Mouse (Mus musculus) stomach, embryonic 16.5 days (tissue): ENCODE measurements around the gene Zbtb16. TPM values are rescaled to one million over a fixed set of nuclear protein-coding genes. Genes with fewer than 3 reads are reported as not detected.
A peak's percentile ranks its signal among the peaks of the same experiment; 100 is the strongest.

Experiments
- ATAC-seq: fragments of 200-750 bp; cut with Nextera tagmentation; 2 replicates; pipeline ENCODE4 v1.8.0; 2017; ENCODE audit warnings: moderate number of reproducible peaks, moderate TSS enrichment; ENCODE audit not compliant: insufficient read depth, low FRiP score
- H3K27ac ChIP-seq: fragments of 300-500 bp; sonication (generic); 2 replicates; pipeline ENCODE4 v1.5.1; 2014; ENCODE audit warnings: low read length
- H3K27me3 ChIP-seq: fragments of 300-500 bp; sonication (generic); 2 replicates; pipeline ENCODE4 v1.6.1; 2014; ENCODE audit warnings: low read length, control low read depth, mixed read lengths; ENCODE audit not compliant: control insufficient read depth, insufficient read depth
- H3K36me3 ChIP-seq: fragments of 300-500 bp; sonication (generic); 2 replicates; pipeline ENCODE4 v1.6.1; 2014; ENCODE audit warnings: low read length; ENCODE audit not compliant: control insufficient read depth, insufficient read depth
- H3K4me1 ChIP-seq: fragments of 300-500 bp; sonication (generic); 2 replicates; pipeline ENCODE4 v1.6.1; 2014; ENCODE audit warnings: low read length, control low read depth, mixed read lengths; ENCODE audit not compliant: control insufficient read depth, insufficient read depth
- H3K4me2 ChIP-seq: fragments of 300-500 bp; sonication (generic); 2 replicates; pipeline ENCODE4 v1.6.1; 2014; ENCODE audit warnings: low read depth, low read length, mixed read lengths
- H3K4me3 ChIP-seq: fragments of 300-500 bp; sonication (generic); replicated peaks from 2 replicates; pipeline ENCODE4 v1.5.1; 2014; ENCODE audit warnings: mild to moderate bottlenecking, low read length
- H3K9ac ChIP-seq: fragments of 300-500 bp; sonication (generic); 2 replicates; pipeline ENCODE4 v1.6.1; 2014; ENCODE audit warnings: low read length
- H3K9me3 ChIP-seq: fragments of 300-500 bp; sonication (generic); replicated peaks from 2 replicates; pipeline ENCODE4 v1.6.1; 2016; ENCODE audit warnings: low read length, control low read depth; ENCODE audit not compliant: control insufficient read depth
- WGBS: fragments of 180-500 bp; shearing (Covaris S2); extraction: QIAGEN DNeasy Blood & Tissue Kit; methylation state at CpG from one replicate; pipeline ENCODE4 v1.1.7; 2014; 5-methylcytosine and 5-hydroxymethylcytosine counted together
- polyA plus RNA-seq: library from polyadenylated mRNA; unstranded; fragments of >200 nt; fragmentation: Nextera tagmentation; extraction: Ambion mirVana; gene quantifications from 2 replicates; pipeline ENCODE4 v1.2.1, GENCODE M21; 2015

The Zbtb16 gene
- polyA plus RNA-seq, 1 experiment from 2014 or later = 5.1 TPM

GRCm38 (mm10) chr9:48856240-48856639 lies 20.2 kb upstream of the Zbtb16 start:
- H3K9me3 ChIP-seq = no peaks in the 10 kb centered on the region
- no peaks in the 10 kb centered on the region for H3K36me3 ChIP-seq
- WGBS = 81% methylated on average over 4 of the region's 4 CpGs
- ATAC-seq = no peak
- H3K4me2 ChIP-seq = no peak overlapping the region
- no peak overlapping the region for H3K4me3 ChIP-seq
- H3K4me1 ChIP-seq = no peaks in the 10 kb centered on the region; the same call in 1 of the 2 replicates
- H3K27ac ChIP-seq = no peak overlapping the region
- H3K27me3 ChIP-seq = no peaks in the 10 kb centered on the region
- no peak overlapping the region for H3K9ac ChIP-seq

DNA sequence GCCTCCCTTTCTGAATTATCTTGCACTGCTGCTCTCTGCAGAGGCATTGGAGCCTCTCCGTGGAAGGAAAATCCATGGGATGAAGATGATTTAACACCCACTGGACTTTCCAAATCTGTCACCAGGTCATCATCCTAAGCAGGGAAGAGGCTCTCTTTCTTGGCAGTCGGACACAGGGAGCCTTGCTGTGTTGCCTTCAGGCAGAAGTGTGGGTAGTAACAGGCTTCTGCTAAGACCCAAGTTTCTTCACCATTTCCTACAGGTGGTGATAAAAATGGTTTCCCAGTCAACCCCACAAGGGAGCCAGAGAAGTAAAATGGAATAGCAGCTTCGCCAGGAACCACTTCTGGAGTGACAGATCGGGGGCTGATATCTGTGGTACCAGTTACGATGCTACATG lies 13.5 kb upstream of the Zbtb16 start:
- Histone ChIP-seq H3K9me3 (no peaks in the 10 kb centered on the region), H3K27me3 (no peaks in the 10 kb centered on the region), H3K27ac (no peak overlapping the region), H3K9ac (no peak overlapping the region), H3K4me1 (no peaks in the 10 kb centered on the region), H3K36me3 (no peaks in the 10 kb centered on the region), H3K4me2 (no peak overlapping the region), H3K4me3 (no peak overlapping the region)
- 88% methylated on average over 5 of the region's 5 CpGs for WGBS
- no peak for ATAC-seq

DNA sequence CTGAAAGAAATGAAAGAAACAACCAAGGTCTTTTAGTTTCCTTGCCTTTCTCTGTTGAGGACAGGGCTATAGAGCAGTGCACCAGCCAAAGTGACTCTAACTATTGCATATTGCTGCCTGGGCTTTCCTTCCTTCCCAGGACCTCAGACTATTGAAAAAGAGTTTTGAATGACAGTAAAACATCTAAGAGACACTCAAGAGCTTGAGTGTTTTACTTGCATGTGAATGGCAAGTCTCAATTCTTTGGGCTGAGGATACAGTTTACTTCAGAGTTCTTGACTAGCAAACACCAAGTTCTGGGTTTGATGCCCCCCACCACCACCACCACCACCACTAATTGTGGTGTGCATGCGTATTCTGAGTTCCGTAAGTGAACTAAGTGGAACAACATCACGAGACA lies 3.5 kb upstream of the Zbtb16 start:
- peaks cover 12% of the 10 kb centered on the region for H3K4me1 ChIP-seq
- no peak overlapping the region for H3K4me3 ChIP-seq
- H3K36me3 ChIP-seq = no peaks in the 10 kb centered on the region
- no peak overlapping the region for H3K4me2 ChIP-seq
- H3K27me3 ChIP-seq = peaks cover 17% of the 10 kb centered on the region
- no peak overlapping the region for H3K9ac ChIP-seq
- 99% methylated on average over 3 of the region's 3 CpGs for WGBS
- H3K27ac ChIP-seq = no peak overlapping the region
- H3K9me3 ChIP-seq = no peaks in the 10 kb centered on the region
- ATAC-seq = no peak

GRCm38 (mm10) chr9:48838346-48838745 lies 2.3 kb upstream of the Zbtb16 start:
- no peak overlapping the region for H3K4me3 ChIP-seq
- H3K27me3 ChIP-seq = peaks cover 28% of the 10 kb centered on the region
- H3K9ac ChIP-seq = no peak overlapping the region
- H3K27ac ChIP-seq = no peak overlapping the region
- H3K4me2 ChIP-seq = no peak overlapping the region
- WGBS = 67% methylated on average over 4 of the region's 4 CpGs
- no peak for ATAC-seq
- H3K4me1 ChIP-seq = peaks cover 15% of the 10 kb centered on the region
- H3K9me3 ChIP-seq = no peaks in the 10 kb centered on the region
- H3K36me3 ChIP-seq = no peaks in the 10 kb centered on the region

GRCm38 (mm10) chr9:48837181-48837580 lies 1.2 kb upstream of the Zbtb16 start:
- H3K9ac ChIP-seq = peak overlapping the region; percentile 76; the same call in 1 of the 2 replicates
- H3K4me3 ChIP-seq = peak overlapping the region; percentile 71; the same call in 1 of the 2 replicates
- WGBS = 10% methylated on average over 14 of the region's 14 CpGs
- no peak overlapping the region for H3K27ac ChIP-seq
- H3K9me3 ChIP-seq = no peaks in the 10 kb centered on the region
- H3K27me3 ChIP-seq = peaks cover 40% of the 10 kb centered on the region
- peak overlapping the region; percentile 94 for H3K4me2 ChIP-seq
- H3K36me3 ChIP-seq = no peaks in the 10 kb centered on the region
- no peak for ATAC-seq
- H3K4me1 ChIP-seq = peaks cover 15% of the 10 kb centered on the region

DNA sequence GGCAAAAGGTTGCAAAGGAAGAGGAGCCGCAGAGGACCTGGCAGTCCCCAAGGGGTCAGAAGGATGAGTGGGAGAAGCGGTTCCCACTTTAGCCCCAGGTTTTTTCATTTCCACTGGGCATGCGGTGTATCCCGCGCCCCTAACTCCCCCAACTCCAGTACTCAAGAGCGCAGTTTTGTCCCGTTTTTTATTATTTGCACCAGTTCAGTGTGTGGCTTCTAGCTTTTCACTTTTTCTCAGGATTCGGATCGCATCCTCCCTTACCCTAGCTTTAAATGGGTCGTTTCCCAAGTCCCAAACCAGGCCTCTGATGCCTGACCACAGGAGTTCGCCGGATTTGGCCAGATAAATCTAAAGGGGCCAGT lies 526 bp upstream of the Zbtb16 start:
- Histone ChIP-seq H3K9ac (peak overlapping the region; percentile 76), H3K4me2 (peak overlapping the region; percentile 94), H3K36me3 (no peaks in the 10 kb centered on the region), H3K27ac (no peak overlapping the region), H3K4me3 (peak overlapping the region; percentile 71), H3K27me3 (peaks cover 45% of the 10 kb centered on the region), H3K4me1 (peaks cover 15% of the 10 kb centered on the region), H3K9me3 (no peaks in the 10 kb centered on the region)
- ATAC-seq = no peak
- 3% methylated on average over 12 of the region's 12 CpGs for WGBS

DNA sequence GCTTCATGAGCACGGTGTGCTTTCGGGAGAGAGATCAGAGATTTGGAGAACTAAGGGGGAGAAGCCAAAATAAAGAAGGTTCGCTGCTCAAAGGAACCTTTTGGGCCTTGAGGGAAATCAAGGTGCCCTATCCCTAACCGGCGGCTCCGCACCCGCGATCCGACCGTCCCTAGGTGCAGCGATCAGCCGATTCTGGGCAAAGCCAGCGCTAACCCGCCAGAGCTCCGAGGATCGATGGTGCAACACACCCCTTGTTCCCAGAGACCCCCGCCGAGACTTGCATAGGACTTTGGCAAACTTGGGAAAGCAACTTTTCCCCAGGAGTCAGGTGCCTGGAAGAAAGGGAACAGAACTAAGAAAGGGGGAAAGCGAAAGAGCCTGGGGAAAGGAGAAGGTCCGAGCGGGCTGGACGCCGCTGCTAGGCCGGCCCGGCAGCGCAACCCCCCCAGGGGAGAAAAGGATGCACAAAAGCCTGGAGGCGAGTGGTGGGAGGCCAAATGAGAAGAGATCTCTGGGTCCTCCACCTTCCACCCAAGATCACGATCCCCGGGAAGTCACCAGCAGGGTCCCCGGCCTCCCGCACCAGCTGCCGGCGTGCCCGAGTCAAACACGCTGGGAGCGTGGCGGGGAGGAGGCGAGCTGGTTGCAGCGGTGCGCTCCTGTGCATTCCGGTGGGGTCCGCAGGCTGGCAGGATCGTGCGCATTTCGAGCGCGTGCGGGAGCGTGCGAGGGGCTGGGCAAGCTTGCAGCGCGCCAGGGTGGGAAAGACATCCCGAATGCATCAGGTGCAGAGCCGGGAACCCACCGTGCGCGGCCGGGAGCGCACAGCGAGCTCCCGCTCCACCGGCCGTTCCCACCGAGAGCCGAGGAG lies 1.2 kb downstream of the Zbtb16 start:
- Histone ChIP-seq H3K9ac (peak overlapping the region; percentile 76), H3K36me3 (no peaks in the 10 kb centered on the region), H3K27ac (no peak overlapping the region), H3K4me3 (peak overlapping the region; percentile 71), H3K4me2 (peak overlapping the region; percentile 94), H3K27me3 (peaks cover 47% of the 10 kb centered on the region), H3K9me3 (no peaks in the 10 kb centered on the region), H3K4me1 (peaks cover 15% of the 10 kb centered on the region)
- ATAC-seq = peak; percentile 14; the same call in 1 of the 2 replicates
- under 1% methylated on average over 65 of the region's 65 CpGs for WGBS

DNA sequence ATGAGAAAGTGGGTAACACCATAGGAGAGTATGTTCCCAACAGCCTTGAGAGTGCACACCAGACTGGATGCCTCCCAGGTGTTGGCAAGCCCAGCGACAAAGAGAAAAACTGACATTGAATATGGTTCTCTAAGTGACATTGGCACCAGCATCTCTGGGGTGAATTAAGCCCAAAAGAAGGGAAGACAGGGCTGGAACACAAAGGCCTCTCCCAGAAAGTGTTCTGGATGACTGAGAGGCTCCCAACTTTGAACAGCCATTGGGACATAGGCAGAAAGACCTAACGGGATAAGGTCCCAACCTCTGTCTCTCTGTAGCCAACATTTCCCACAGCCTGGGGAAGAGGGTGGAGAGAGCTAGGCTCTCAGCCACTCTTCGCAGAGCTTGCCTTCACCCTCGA lies 2.0 kb downstream of the Zbtb16 start:
- Histone ChIP-seq H3K4me2 (peak overlapping the region; percentile 94; the same call in 1 of the 2 replicates), H3K4me1 (peaks cover 15% of the 10 kb centered on the region), H3K9me3 (no peaks in the 10 kb centered on the region), H3K4me3 (peak overlapping the region; percentile 71), H3K9ac (no peak overlapping the region; the same call in 1 of the 2 replicates), H3K27me3 (peaks cover 47% of the 10 kb centered on the region), H3K27ac (no peak overlapping the region), H3K36me3 (no peaks in the 10 kb centered on the region)
- 35% methylated on average over 4 of the region's 4 CpGs for whole genome bisulfite sequencing
- ATAC-seq = no peak

DNA sequence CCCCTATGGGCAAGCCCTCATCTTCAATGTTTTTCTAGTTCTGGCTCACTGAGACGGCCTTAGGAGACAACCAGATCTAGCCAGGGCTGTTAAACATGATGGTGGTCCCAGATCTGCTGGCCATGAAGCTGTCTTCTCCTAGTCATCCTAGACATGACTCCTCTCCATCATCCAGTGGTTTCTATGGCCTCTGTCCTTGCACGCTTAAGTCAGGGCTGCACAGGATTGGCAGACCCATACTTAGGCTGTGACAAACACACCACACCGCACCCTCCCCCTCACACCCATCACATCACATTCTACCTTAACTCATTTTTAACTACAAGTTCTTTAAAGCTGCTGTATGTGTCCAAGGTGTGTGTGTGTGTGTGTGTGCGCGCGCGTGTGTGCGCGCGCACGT lies 2.5 kb downstream of the Zbtb16 start:
- H3K4me3 ChIP-seq = no peak overlapping the region
- no peak overlapping the region for H3K9ac ChIP-seq
- H3K27ac ChIP-seq = no peak overlapping the region
- no peak overlapping the region for H3K4me2 ChIP-seq
- peaks cover 15% of the 10 kb centered on the region for H3K4me1 ChIP-seq
- no peaks in the 10 kb centered on the region for H3K36me3 ChIP-seq
- H3K27me3 ChIP-seq = peaks cover 44% of the 10 kb centered on the region
- H3K9me3 ChIP-seq = no peaks in the 10 kb centered on the region
- no peak for ATAC-seq
- 93% methylated on average over 11 of the region's 11 CpGs for WGBS
